Mouse (Mus musculus) brain, embryonic 14.5 days (tissue): Measurements from ENCODE around the gene Pcyox1. TPM values are rescaled to one million over a fixed set of nuclear protein-coding genes. Genes with fewer than 3 reads are reported as not detected.

ENCODE experiments used
- DNase-seq: peaks from one replicate; pipeline ENCODE4 v3.0.0-alpha.2; 2011; ENCODE audit warnings: low read depth
- CTCF ChIP-seq: fragments of 200-500 bp; IDR thresholded peaks from 2 replicates; pipeline ENCODE4 v1.5.1; 2012; ENCODE audit warnings: inconsistent platforms, mild to moderate bottlenecking, moderate library complexity, borderline replicate concordance; ENCODE audit not compliant: insufficient read depth, insufficient read length; ENCODE audit errors: extremely low read depth
- POLR2A ChIP-seq: fragments of 200-500 bp; IDR thresholded peaks from 2 replicates; pipeline ENCODE4 v1.6.1; 2012; ENCODE audit warnings: mild to moderate bottlenecking, inconsistent platforms, borderline replicate concordance; ENCODE audit not compliant: poor library complexity, insufficient read depth, insufficient read length, severe bottlenecking; ENCODE audit errors: extremely low read depth
- polyA plus RNA-seq: library from polyadenylated mRNA; depleted of rRNA; stranded (reverse); fragments of >200 nt; gene quantifications from 2 replicates; pipeline ENCODE4 v1.2.3, GENCODE M21; 2012

Pcyox1 gene
- polyA plus RNA-seq, 1 experiment, result 71.4 TPM

DNA sequence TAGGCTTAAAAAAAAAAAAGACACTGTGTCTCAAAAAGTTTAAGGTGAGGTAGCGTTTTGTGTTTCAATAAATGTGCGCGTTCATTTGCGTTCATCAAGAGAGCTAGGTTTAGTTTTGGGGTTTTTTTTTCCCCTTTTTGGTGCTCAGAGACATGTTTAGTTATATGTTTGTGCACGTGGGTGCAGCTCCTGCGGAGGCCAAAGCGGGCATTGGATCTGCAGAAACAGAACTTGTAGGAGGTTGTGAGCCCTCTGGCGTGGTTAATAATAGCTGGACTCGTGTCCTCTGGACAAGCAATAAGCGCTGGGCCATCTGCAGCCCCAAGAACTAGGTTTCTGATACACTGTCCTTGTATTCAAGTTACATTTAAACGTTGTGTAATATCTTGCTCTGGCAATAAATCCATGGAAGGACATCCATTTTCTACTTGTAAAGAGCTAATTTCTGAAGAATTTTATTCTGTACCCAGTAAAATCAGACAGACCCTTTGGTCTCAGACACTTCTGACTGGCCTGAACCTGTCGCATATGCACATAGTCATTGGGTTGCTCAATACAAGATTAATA, 24.9 kb downstream of the Pcyox1 start:
- no peak for DNase-seq
- no peak for TF ChIP-seq CTCF
- no peak for TF ChIP-seq POLR2A

DNA sequence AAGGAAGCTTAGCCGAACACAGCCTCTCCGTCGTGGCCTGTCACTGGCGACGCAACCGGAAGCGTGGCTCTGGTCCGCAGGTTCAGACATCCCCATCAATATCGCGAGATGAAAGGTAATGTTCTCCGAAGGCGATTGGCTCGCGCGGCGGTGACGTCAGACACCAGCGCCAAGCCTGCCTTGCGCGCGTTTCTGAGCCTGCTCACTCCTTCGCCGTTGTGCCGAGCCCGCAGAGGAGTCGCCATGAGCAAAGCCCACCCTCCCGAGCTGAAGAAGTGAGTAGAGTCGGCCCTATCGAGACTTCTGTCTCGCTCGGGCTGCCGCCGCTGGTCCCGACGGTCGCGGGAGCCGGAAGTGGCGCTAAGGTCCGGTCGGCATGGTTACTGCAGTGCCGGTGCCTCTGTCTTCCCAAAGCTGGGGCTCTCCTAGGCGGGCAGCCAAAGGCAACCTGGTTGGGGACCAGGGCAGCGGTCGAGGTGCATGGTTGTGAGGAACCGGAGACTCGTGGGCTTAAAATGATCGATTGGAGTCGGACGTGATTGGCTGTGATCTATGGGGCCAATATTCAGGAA, 25.5 kb downstream of the Pcyox1 start:
- TF ChIP-seq CTCF (no peak), POLR2A (peak; percentile 88; the same call in 1 of the 2 replicates)
- peak; percentile 99 for DNase-seq

GRCm38 (mm10) chr6:86370764-86371339, 26.1 kb downstream of the Pcyox1 start, which contains the start of gene Snrpg:
Gene Snrpg (plus strand): TSS chr6:86371304.
- DNase-seq, result peak; percentile 32

DNA sequence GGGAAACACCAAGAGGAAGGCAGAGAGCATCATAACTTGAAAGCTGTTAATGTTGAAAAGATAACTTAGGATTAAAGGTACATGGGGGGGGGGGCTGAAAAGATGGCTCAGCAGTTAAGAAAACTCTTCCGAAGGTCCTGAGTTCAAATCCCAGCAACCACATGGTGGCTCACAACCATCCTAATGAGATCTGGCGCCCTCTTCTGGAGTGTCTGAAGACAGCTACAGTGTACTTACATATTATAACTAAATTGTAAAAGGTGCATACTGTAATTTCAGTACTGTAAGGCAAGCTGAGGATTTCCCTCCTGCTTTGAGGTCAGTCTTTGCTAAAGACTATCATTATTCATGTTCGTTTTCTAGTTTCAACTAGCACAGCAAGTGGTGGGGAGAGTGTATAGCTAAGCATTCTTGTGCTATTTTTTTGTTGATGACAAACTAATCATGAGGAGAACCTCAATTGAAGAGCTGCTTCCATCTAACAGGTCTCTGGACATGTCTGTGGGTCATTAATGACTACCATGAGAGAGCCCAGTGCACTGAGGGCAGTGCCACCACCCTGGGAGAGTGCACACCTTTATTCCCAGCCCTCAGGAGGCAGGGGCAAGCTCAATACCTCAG, 26.8 kb downstream of the Pcyox1 start:
- TF ChIP-seq POLR2A (no peak), CTCF (no peak)
- peak; percentile 31 for DNase-seq

More at GRCm38 (mm10) chr6:86370764-86371339, 26.1 kb downstream of the Pcyox1 start, which contains the start of gene Snrpg:
- no peak for TF ChIP-seq CTCF
- TF ChIP-seq POLR2A, result no peak

DNA sequence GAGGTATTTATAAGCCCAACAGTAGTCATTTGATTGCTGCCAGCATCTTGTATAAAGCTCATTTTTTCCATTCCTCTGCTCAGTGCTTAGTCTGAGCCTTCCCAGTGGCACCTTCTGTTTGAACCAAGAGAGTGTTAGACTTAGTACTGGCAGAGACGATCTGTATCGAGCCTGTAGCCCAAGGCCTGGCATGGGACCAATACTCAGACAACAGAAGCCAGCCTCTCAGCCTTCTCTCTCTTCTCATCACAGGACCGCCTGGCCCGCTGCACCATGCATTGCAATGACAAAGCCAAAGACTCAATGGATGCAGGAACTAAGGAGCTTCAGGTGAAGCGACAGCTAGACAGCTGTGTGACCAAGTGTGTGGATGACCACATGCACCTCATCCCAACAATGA, 28.5 kb downstream of the Pcyox1 start:
- TF ChIP-seq CTCF (no peak), POLR2A (no peak)
- no peak for DNase-seq

GRCm38 (mm10) chr6:86366853-86367249, 30.1 kb downstream of the Pcyox1 start:
- TF ChIP-seq POLR2A (no peak), CTCF (no peak)
- DNase-seq, result no peak

GRCm38 (mm10) chr6:86366125-86366852, 30.7 kb downstream of the Pcyox1 start:
- peak; percentile 68 for DNase-seq
- TF ChIP-seq POLR2A (no peak), CTCF (no peak)

DNA sequence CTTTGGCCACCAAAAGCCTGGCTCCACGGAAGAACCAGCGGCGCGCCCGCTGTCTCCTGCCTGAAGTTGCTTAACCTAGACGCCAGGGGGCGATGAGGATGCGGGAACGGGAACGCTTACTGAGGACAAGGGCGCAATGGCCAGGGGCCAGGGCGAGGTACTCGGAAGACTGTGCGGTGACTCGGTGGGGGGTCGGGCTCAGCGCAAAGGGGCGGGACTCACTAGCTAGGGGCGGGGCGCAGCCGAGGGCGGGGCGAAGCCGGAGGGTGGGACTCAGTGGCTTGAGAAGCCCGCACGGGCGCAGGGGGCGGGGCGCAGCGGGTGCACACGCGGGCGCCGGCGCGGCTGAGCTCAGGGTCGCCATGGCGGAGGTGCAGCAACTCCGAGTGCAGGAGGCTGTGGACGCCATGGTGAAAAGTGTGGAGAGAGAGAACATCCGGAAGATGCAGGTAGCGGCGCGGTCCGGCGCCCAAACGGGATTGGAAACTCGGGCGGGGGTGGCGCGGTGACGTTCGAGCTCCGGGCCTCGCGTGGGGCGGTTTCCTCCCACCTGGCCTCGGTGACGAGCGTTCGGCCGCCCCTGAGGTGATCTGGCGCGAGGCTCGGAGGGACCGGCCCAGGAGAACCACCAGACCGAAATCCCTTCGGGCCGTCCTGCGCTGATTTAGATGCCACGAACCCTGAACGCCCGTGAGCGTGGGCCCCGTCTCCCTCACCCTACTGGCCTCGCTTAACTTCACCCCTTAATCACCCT, 31.4 kb downstream of the Pcyox1 start, which contains the start of gene Fam136a:
Gene Fam136a, plus strand, starts transcription at position 276 of the 754 bp plus-strand sequence.
- TF ChIP-seq CTCF (peak; percentile 93), POLR2A (peak; percentile 78)
- peak; percentile 99 for DNase-seq

DNA sequence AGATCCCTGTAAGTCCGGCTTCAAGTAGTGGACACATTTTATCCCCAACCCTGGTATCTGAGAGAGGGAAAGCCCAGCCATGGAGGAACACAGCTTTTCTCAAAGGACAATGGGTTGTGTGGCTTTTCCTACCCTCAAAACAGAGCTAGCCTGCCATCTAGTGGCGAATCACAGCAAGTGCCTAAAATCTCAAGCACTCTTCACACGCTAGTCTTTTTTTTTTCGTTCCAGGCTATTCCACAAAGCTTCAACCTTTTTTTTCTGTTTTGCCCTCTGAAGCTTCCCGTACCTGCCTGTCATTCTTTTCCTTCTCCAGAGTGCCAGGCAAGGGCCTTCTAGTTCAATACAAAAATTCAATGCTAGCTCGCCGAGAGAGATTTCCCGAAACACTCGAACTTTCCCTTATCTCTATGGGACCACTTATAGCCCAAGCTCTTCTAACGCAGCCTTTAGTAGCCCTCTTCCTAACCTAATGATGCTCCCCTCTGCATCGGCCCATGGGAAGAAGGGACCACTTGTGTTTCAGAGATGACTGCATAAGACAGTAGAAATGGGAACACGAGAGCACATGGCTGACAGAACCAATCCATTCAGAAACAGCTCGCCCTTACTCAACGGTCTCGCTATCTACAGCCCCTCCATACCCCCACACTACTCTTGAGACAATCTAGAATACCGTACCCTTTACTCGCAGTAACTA, 32.4 kb downstream of the Pcyox1 start:
- TF ChIP-seq CTCF, result peak; percentile 86; the same call in 1 of the 2 replicates
- TF ChIP-seq POLR2A, result no peak
- DNase-seq, result peak; percentile 95

GRCm38 (mm10) chr6:86361373-86361772, 35.6 kb downstream of the Pcyox1 start:
- no peak for DNase-seq
- TF ChIP-seq POLR2A, result no peak
- TF ChIP-seq CTCF, result peak; percentile 26; the same call in 1 of the 2 replicates
